Mouse (Mus musculus) heart, postnatal 0 days (tissue): ENCODE results near the gene Mdfic.

Experiments used
- CTCF ChIP-seq: IDR thresholded peaks from 2 replicates; pipeline ENCODE4 v1.5.1; 2016; ENCODE audit warnings: antibody characterized with exemption, control low read depth, low read depth
- EP300 ChIP-seq: IDR thresholded peaks from 2 replicates; pipeline ENCODE4 v1.6.1; 2016; ENCODE audit warnings: antibody characterized with exemption, low read depth

DNA sequence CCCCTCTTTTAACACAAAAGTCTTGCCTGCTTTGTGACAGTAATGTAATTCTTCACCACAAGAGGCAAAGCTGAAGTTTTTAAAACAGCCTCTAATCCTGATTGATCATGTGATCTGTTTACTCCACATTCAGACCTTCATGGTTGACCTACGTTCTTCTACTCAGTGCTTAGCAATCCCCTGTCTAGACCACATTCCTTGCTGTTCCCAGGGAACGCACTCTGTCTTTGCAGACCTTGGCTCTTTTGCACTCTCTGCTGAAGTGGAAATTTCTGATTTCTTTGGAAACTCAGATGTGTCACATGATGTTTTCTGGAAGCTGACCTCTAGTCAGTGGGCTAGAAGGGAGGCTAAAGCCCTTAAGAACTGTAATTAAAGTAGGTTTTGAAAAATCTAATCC, 109.4 kb downstream of the Mdfic start:
- TF ChIP-seq CTCF (no peak), EP300 (no peak)
